Mouse (Mus musculus): ENCODE measurements around the gene Nyx.

DNA sequence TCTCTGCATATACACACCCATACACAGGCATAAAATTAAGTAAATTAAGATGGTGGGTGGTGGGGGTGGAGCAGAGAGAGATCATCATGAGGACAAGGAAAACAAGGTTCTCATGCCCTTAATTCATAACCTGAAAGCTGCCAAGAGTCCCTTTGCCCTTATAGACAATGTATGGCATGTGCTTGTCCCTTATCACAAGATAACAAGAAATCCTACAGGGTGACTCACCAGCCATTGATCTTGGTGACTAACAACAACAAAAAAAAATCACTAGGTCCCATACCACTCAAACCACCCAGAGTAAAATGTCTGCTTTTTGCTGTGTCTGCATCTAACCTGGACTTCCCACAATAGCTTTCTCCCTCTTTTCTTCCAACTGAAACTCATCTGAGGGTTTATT, 18.5 kb downstream of the Nyx start:
- TF ChIP-seq CTCF (IDR thresholded peaks at IDR 0.05; ENCODE audit: low read depth, low read length) (no peak), POLR2A (IDR thresholded peaks at IDR 0.05; ENCODE audit: borderline replicate concordance, low read depth, low read length) (no peak)

Data from bone marrow macrophage, adult 2 months (primary cell).